Mouse (Mus musculus): Measurements from ENCODE around the gene BC024063. TPM values are rescaled to one million over a fixed set of nuclear protein-coding genes. Genes with fewer than 3 reads are reported as not detected.
"Not testable (repeated sequence)": the region's sequence is repeated elsewhere in the genome, so short reads cannot be mapped to it uniquely, and the experiment has no call there.

The BC024063 gene
- total RNA-seq (2021), result 1 to 10 TPM; 2.3 to 3.3 TPM
- long read RNA-seq, experiment 1, partial matches to known transcripts, result 0 of 2 reads
- long read RNA-seq, experiment 1, other reads (novel, unspliced or antisense), result 0 of 2 reads
- long read RNA-seq, experiment 2, partial matches to known transcripts, result 0 of 3 reads
- long read RNA-seq, experiment 2, other reads (novel, unspliced or antisense), result 0 of 3 reads

DNA sequence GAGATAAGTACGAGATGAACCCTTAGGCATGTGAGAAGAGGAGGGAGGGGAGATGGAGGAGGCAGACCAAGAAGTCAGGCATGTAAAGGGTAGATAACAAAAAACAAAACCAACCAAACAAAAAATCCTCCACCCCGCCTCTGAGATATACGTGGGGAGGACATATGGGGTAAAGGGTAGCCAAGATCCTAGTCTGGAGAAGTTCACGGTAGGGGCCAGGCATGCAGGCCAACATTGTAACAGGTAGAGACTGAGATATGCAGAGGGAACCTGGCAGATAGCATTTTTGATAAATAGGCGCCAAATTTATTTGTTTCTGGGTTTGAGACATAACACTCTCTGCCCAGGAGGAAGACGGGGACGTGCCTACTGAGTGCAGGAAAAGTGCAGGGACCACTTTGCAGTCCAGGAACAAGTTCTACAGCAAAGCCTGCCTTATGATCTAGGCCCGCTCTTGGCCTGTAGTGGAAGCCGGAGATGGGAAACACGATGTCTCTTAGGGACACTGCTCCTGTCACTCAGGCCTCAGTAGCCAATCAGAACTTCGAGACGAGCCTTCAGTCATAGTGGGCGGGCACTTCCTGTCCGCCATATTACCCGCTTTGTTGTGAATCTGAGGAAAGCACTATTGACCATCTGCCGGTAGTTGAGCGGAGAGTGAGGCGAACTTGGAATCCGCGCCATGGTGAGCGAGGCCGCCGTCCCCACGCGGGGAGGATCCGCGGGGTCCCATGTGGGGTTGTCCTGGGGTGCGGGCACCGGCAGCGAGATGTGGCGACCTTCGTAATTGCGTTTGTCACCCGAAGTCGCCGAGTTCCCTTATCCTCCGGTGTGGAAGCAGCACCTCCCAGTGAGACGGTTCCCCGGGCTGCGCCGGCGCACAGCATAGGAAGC lies at the start of gene BC024063:
BC024063 (plus strand) TSS at position 626 of the 894 bp plus-strand sequence.
- DNase-seq, result peak; percentile 49

GRCm38 (mm10) chr10:82042191-82042590 lies 41.0 kb upstream of the BC024063 start:
- DNase-seq, result no peak

GRCm38 (mm10) chr10:82046603-82047002 lies 36.5 kb upstream of the BC024063 start:
- no peak for DNase-seq

- DNase-seq, result peak; percentile 94
Observed at GRCm38 (mm10) chr10:82047597-82048459, 35.3 kb upstream of the BC024063 start, which contains the start of gene Zfp873. Zfp873 (plus strand) TSS chr10:82048123.

DNA sequence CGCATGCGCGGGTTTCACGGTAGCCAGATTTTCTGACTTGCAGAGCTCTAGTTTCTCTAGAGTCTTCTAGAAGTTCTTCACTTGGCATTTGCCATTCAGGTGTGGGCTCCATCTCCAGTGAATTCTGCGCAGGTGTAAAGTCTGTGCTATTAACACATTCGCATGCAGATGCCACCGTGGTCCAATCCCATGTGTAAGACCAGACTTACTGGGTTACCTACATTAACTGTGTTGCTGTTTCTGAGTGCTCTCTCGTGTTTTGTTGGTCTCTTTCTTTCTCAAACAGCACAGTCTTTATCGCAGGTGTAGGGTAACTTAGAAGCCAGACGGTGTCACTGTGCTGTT lies 34.7 kb upstream of the BC024063 start:
- not testable (repeated sequence) for DNase-seq

DNA sequence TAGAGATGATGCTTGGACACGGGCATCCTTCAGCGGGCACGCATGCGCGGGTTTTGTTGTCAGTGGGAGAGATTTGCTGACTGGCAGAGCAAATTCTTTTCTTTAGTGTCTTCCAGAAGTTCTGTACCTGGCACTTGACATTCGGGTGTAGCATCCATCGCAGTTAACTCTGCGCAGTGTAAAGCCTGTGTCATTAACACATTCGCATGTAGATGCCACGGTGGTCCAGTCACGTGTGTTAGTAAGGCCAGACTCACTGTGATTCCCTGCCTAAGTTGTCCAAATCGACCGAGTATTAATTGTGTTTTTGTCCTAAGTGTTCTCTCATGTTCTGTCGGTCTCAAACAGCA lies 444 bp downstream of the BC024063 start:
- not testable (repeated sequence) for DNase-seq

DNA sequence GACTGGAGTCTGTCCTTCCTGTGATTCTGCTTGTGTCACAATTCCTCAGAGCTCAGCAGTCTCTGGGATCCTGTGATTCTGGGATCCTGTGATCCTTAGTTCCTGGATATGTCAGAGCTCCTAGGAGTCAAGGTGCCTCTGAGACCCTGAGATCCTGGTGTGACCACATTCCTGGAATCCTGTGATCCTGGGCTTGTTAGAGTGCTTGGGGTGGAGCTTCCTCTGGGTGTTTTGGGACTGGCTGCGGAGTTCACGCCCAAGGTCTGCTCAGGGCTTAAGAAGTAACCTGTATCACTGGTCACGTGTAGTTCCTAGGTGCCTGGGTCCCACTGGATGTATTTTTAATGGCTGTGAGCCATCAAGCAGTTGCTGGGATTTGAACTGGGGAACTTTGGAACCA lies 34.1 kb downstream of the BC024063 start:
- no peak for DNase-seq

DNA sequence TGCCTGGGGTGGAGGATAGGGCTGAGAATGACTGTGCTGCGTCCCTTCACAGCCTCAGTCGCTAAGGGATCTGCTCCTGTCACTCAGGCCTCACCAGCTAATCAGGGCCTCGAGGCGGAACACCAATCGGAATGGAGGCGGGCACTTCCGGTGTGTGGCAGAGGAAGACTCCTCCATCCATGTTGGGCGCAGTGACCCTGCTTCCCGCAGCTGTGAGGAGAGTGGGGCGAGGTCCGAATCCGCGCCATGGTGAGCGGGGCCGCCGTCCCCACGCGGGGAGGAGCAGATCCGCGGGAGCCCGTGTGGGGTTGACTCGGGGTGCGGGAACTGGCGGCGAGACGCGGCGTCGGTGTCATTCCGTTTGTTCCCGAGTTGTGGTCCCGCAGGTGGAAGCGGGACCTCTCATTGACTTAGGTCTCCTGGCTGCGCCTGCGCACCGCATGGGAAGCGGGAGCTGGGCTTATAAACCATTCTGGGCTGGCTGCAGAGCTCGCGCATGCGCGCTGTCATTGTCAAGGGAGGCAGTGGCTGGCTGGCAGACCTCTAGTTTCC lies 44.8 kb downstream of the BC024063 start, which contains the start of gene AU041133:
AU041133 (plus strand) TSS at position 164 of the 552 bp plus-strand sequence.
- DNase-seq, result peak; percentile 76

GRCm38 (mm10) chr10:82145282-82145681 lies 62.1 kb downstream of the BC024063 start:
- no peak for DNase-seq

GRCm38 (mm10) chr10:82147571-82147970 lies 64.4 kb downstream of the BC024063 start:
- DNase-seq, result no peak

Other genes with a start within 250 kb of the BC024063 start
- 1 to 10 TPM; 2.3 to 3.2 TPM for gene Gm32687, start 219.4 kb upstream of the BC024063 start, total RNA-seq (2021)
- 1 to 10 TPM; 1.0 to 1.3 TPM for gene Zfp781, start 152.9 kb upstream of the BC024063 start, total RNA-seq (2021)
- gene Zfp873, start 35.2 kb upstream of the BC024063 start, total RNA-seq (2021), result 1 to 10 TPM; 4.3 to 6.0 TPM
- gene AU041133, start 44.7 kb downstream of the BC024063 start, total RNA-seq (2021), result 1 to 10 TPM; 2.2 to 3.0 TPM
- gene Zfp938, start 157.9 kb downstream of the BC024063 start, total RNA-seq (2021), result 1 to 10 TPM; 7.0 to 8.0 TPM
- not detected for gene 4932415D10Rik, start 233.2 kb downstream of the BC024063 start, total RNA-seq (2021)